Mouse (Mus musculus) intestine, embryonic 14.5 days (tissue): ENCODE measurements around the gene Kansl1. TPM values are rescaled to one million over a fixed set of nuclear protein-coding genes. Genes with fewer than 3 reads are reported as not detected.

Source experiments
- ATAC-seq: fragments of 200-750 bp; cut with Nextera tagmentation; replicated peaks from 2 replicates; pipeline ENCODE4 v1.8.0; 2017; ENCODE audit warnings: low read depth, moderate number of reproducible peaks, moderate TSS enrichment, moderate library complexity; ENCODE audit not compliant: low FRiP score, low TSS enrichment
- DNase-seq: peaks from one replicate; pipeline ENCODE4 v3.0.0-alpha.2; 2018; ENCODE audit warnings: low spot score
- H3K27ac ChIP-seq: fragments of 300-500 bp; sonication (generic); 2 replicates; pipeline ENCODE4 v1.5.1; 2014; ENCODE audit warnings: low read depth, mild to moderate bottlenecking, control low read depth
- H3K27me3 ChIP-seq: fragments of 300-500 bp; sonication (generic); replicated peaks from 2 replicates; pipeline ENCODE4 v1.6.1; 2014; ENCODE audit warnings: low read length, control low read depth; ENCODE audit not compliant: control insufficient read depth, insufficient read depth
- H3K36me3 ChIP-seq: fragments of 300-500 bp; sonication (generic); 2 replicates; pipeline ENCODE4 v1.6.1; 2014; ENCODE audit warnings: low read length, control low read depth; ENCODE audit not compliant: control insufficient read depth, insufficient read depth
- H3K4me1 ChIP-seq: fragments of 300-500 bp; sonication (generic); replicated peaks from 2 replicates; pipeline ENCODE4 v1.6.1; 2014; ENCODE audit warnings: low read length, control low read depth, mixed read lengths; ENCODE audit not compliant: control insufficient read depth, insufficient read depth
- H3K4me2 ChIP-seq: fragments of 300-500 bp; sonication (generic); 2 replicates; pipeline ENCODE4 v1.6.1; 2014; ENCODE audit warnings: low read length
- H3K4me3 ChIP-seq: fragments of 300-500 bp; sonication (generic); 2 replicates; pipeline ENCODE4 v1.5.1; 2014; ENCODE audit warnings: low read depth, low read length, control low read depth, mixed read lengths
- H3K9ac ChIP-seq: fragments of 300-500 bp; sonication (generic); 2 replicates; pipeline ENCODE4 v1.6.1; 2014; ENCODE audit warnings: mild to moderate bottlenecking, low read length
- H3K9me3 ChIP-seq: fragments of 300-500 bp; sonication (generic); 2 replicates; pipeline ENCODE4 v1.6.1; 2016; ENCODE audit warnings: low read length, control low read depth; ENCODE audit not compliant: control insufficient read depth
- WGBS: fragments of 180-500 bp; shearing (Covaris S2); extraction: QIAGEN DNeasy Blood & Tissue Kit; methylation state at CpG from one replicate; pipeline ENCODE4 v1.1.7; 2014; 5-methylcytosine and 5-hydroxymethylcytosine counted together
- polyA plus RNA-seq: library from polyadenylated mRNA; unstranded; fragments of >200 nt; fragmentation: Nextera tagmentation; extraction: Ambion mirVana; gene quantifications from 2 replicates; pipeline ENCODE4 v1.2.1, GENCODE M21; 2014

Kansl1 gene
- polyA plus RNA-seq, 1 experiment from 2014 or later: 26.7 TPM

DNA sequence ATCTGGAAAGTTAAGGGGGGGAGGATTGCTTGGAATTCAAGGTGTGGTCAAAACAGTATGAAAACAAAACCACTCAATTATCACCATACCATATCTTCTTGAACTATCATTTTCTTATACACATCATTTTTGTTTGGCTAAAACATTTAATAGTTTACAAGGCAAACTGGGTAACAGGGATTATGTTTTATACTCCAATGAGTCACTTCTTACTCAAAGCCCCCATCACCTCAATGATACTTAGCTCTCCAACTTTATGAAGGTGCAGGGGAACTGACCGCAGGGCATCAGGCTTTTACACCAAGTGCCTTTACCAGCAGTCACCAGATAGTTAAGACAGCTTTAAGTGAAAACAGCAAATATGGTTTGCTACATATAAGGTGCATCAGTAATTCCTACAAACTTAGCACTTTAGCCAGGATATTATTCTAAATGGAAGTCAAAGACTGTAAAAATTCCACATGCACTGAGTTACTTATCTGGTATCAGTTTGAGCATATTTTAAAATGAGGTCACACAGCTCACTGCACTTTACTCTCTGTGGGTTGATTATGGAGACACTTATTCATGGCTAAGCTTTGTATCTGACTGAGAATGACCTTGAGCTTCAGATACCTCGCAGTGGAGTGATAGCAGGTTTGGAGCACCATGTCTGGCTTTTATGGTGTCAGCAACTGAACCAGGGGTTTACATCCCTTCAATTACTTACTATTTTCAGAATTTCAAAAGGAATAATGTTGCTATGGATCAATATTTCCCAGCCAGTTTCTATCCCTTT is 104.6 kb downstream of the Kansl1 start:
- DNase-seq (no peak), ATAC-seq (0 out of 2 replicates have a peak, but pooled peaks have one; percentile 36)
- Histone ChIP-seq H3K9ac (no peak overlapping the region), H3K36me3 (peaks cover 28% of the 10 kb centered on the region), H3K9me3 (no peaks in the 10 kb centered on the region), H3K27me3 (no peaks in the 10 kb centered on the region), H3K4me2 (no peak overlapping the region), H3K27ac (no peak overlapping the region), H3K4me3 (no peak overlapping the region), H3K4me1 (no peaks in the 10 kb centered on the region)
- WGBS: 80% methylated on average over 2 of the region's 2 CpGs

DNA sequence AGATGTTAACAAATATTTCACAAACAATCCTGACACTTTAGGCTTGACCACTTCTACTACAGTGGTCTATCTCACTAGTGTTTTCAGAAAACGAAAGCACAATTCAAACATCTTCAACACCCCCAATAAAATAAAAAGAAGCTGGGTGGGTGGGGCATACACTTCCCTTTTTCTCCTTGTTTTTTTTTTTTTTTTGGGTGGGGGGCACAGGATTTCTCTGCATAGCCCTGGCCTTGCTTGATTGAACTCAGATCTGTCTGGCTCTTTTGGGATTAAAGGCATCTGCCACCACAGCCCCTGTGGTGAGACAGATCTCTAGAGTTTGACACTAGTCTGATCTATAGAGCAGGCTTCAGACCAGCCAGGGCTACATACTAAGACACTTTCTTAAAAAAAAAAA is 106.0 kb downstream of the Kansl1 start:
- Histone ChIP-seq H3K27ac (no peak overlapping the region), H3K27me3 (no peaks in the 10 kb centered on the region), H3K4me1 (no peaks in the 10 kb centered on the region), H3K36me3 (peaks cover 15% of the 10 kb centered on the region; the same call in 1 of the 2 replicates), H3K4me2 (no peak overlapping the region), H3K4me3 (no peak overlapping the region), H3K9me3 (no peaks in the 10 kb centered on the region), H3K9ac (no peak overlapping the region)
- 92% methylated on average over 1 of the region's 1 CpGs for WGBS
- ATAC-seq: no peak
- DNase-seq: no peak

DNA sequence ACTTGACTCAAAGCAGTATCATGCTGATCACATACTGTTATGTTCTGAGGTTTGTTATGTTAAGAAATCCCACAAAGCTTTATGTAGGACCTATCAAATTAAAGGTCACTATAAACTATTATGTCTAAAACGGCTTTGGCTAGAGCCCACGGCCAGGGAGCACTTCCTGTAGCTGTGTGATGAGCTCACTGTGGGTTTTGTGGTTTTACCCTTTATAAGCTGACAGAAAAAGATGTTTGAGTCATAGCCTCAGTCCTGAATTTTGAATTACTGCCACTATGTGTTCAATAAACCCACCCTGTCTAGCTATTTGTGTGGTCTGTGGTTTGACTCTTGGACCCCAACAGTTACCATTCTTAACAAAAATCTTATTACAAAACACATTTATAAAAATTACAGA is 106.9 kb downstream of the Kansl1 start:
- DNase-seq: no peak
- H3K27me3 ChIP-seq: no peaks in the 10 kb centered on the region
- H3K27ac ChIP-seq: no peak overlapping the region
- peaks cover 18% of the 10 kb centered on the region for H3K36me3 ChIP-seq
- no peak overlapping the region for H3K4me2 ChIP-seq
- H3K9ac ChIP-seq: no peak overlapping the region
- H3K4me3 ChIP-seq: no peak overlapping the region
- H3K9me3 ChIP-seq: no peaks in the 10 kb centered on the region
- WGBS: 39% methylated on average over 2 of the region's 2 CpGs
- ATAC-seq: no peak
- H3K4me1 ChIP-seq: no peaks in the 10 kb centered on the region

DNA sequence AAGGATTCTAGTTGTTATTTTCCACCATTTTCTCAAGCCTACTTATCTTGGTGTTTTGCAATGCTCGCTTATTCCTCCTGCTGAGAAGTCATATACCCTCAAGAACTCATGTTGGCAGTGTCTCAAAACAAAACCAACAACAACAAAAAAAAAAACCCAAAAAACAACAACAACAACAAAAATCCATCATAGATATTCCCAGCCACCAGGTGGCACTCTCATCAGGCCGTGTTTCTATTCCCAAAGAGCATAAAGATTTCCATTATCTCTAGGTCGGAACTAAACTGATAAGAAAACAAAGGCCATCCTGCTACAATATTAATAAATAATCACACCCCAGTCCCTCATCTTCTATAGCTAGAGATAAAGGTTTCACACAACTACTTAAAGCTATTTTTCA is 121.7 kb downstream of the Kansl1 start:
- H3K4me2 ChIP-seq: no peak overlapping the region
- peaks cover 89% of the 10 kb centered on the region for H3K36me3 ChIP-seq
- no peak for ATAC-seq

DNA sequence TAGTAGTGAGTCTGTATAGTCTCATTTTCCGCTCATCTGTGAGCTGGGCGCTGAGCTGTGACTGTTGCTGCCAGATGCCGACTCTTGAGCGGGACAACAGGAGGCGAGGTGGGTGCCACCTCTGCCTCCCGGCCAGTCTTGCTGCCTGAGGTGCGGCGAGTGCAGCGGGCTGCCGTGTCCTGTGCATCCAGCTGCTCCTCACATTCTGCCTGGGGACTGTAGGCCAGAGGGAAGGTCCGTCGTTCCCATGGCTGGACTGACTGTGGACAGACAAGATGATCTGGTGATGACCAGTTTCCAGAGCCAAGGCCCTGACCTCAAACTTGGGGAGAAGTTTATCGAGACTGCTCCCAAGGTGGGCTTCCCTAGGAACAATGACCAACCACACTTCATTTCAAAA is 133.7 kb downstream of the Kansl1 start:
- 90% methylated on average over 13 of the region's 13 CpGs for WGBS
- no peak overlapping the region for H3K9ac ChIP-seq
- H3K27me3 ChIP-seq: no peaks in the 10 kb centered on the region
- ATAC-seq (no peak), DNase-seq (no peak)
- no peak overlapping the region for H3K27ac ChIP-seq
- H3K4me1 ChIP-seq: no peaks in the 10 kb centered on the region
- H3K36me3 ChIP-seq: peaks cover 85% of the 10 kb centered on the region
- H3K4me2 ChIP-seq: no peak overlapping the region
- no peaks in the 10 kb centered on the region for H3K9me3 ChIP-seq
- no peak overlapping the region for H3K4me3 ChIP-seq

More for the DNA sequence above, 121.7 kb downstream of the Kansl1 start:
- Histone ChIP-seq H3K4me1 (no peaks in the 10 kb centered on the region), H3K9me3 (no peaks in the 10 kb centered on the region), H3K27me3 (no peaks in the 10 kb centered on the region), H3K27ac (no peak overlapping the region), H3K9ac (no peak overlapping the region), H3K4me3 (no peak overlapping the region)
- WGBS: 67% methylated on average over 3 of the region's 3 CpGs
- no peak for DNase-seq

DNA sequence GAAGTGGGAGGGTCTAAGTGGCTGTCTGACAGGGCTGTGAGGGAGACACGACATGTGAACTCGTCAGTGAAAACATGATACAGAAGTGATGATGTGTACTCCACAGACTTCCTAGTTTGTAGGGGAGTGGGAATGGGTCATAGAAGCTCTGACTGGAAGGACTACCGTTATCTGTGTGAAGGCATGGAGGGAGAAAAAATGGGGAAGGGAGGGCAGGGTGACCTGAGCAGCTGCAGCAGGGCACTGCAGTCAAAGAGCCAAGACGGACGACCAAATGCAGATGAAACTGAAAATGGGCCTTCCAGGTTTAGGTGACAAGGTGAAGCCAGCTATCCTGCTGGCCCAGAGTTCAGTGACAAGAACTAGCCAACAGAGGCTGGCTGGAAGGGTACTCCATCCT is 134.5 kb downstream of the Kansl1 start:
- Histone ChIP-seq H3K36me3 (peaks cover 77% of the 10 kb centered on the region), H3K27ac (no peak overlapping the region), H3K27me3 (no peaks in the 10 kb centered on the region), H3K9ac (no peak overlapping the region), H3K4me1 (no peaks in the 10 kb centered on the region), H3K9me3 (no peaks in the 10 kb centered on the region), H3K4me2 (no peak overlapping the region), H3K4me3 (no peak overlapping the region)
- WGBS: 70% methylated on average over 5 of the region's 5 CpGs
- ATAC-seq (no peak), DNase-seq (no peak)

DNA sequence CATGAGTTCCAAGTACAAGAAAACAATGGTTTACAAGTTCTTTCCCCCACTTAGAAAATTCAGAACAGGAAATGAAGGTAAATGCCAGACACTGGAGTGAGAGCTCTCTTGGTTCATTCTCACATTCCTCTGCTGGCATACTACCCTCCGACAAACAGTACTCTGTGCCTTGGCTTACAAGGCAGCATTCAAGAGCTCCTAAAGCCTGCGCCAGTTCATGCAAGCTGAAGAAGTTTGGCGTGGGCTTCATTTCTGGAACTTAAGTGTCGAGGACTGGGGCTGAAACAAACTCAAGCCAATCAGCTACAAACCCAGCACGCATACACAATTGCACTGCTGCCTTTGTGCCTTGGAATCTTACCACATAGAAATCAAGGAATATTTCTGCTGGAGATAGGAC is 136.6 kb downstream of the Kansl1 start:
- H3K36me3 ChIP-seq: peaks cover 57% of the 10 kb centered on the region
- no peak for DNase-seq
- no peak overlapping the region for H3K4me2 ChIP-seq
- H3K9me3 ChIP-seq: no peaks in the 10 kb centered on the region
- no peak overlapping the region for H3K9ac ChIP-seq
- WGBS: 90% methylated on average over 5 of the region's 5 CpGs
- no peaks in the 10 kb centered on the region for H3K27me3 ChIP-seq
- H3K4me3 ChIP-seq: no peak overlapping the region
- no peak for ATAC-seq
- H3K27ac ChIP-seq: no peak overlapping the region
- H3K4me1 ChIP-seq: no peaks in the 10 kb centered on the region

DNA sequence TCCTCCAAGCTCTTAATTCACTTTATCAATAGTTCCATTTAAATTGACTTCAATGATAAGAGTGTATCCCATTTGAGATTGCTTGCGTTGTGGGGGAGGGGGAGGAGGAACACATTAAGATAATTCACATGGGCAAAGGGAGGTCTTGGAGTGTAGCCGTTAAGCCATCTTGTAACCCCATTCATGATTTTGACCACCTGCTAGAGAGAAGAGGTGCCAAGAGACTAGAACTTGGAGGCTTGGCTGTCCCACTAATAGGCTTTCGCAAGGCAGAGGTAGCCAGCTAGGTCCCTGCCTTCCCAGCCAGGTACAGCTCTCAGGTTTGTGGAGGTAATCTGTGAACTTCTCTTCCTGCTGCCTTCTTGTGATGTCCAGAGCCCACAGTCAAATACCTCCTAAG is 137.5 kb downstream of the Kansl1 start:
- ATAC-seq (no peak), DNase-seq (no peak)
- peaks cover 49% of the 10 kb centered on the region for H3K36me3 ChIP-seq
- no peaks in the 10 kb centered on the region for H3K4me1 ChIP-seq
- no peaks in the 10 kb centered on the region for H3K27me3 ChIP-seq
- H3K4me3 ChIP-seq: no peak overlapping the region
- 96% methylated on average over 3 of the region's 3 CpGs for WGBS
- no peak overlapping the region for H3K9ac ChIP-seq
- no peak overlapping the region for H3K4me2 ChIP-seq
- no peak overlapping the region for H3K27ac ChIP-seq
- no peaks in the 10 kb centered on the region for H3K9me3 ChIP-seq

DNA sequence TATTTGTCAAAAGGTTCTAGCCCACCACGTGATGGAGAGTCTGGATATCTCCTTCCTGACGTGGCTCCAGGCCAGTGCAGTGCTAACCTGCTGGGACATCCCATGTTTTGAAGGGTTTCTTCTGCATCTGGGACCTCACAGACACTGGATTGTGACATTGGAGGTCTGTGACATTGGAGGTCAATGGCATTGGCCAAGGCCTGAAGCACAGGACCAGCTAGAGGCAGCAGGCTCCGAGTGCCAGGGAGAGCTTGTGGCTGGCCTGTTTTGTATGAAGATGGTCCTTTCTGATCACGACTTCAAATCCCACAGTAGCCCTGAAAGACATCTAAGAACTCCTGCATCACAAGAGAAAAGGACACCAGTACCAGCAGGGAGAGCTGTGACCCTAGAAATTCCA is 138.5 kb downstream of the Kansl1 start:
- DNase-seq (no peak), ATAC-seq (no peak)
- no peaks in the 10 kb centered on the region for H3K9me3 ChIP-seq
- 80% methylated on average over 4 of the region's 4 CpGs for WGBS
- no peaks in the 10 kb centered on the region for H3K4me1 ChIP-seq
- H3K27me3 ChIP-seq: no peaks in the 10 kb centered on the region
- H3K27ac ChIP-seq: no peak overlapping the region
- no peak overlapping the region for H3K9ac ChIP-seq
- peaks cover 38% of the 10 kb centered on the region for H3K36me3 ChIP-seq
- H3K4me3 ChIP-seq: no peak overlapping the region
- H3K4me2 ChIP-seq: no peak overlapping the region
